Mouse (Mus musculus) hindbrain, embryonic 12.5 days (tissue): Measurements from ENCODE around the gene Men1. TPM values are rescaled to one million over a fixed set of nuclear protein-coding genes. Genes with fewer than 3 reads are reported as not detected.

Experiments
- ATAC-seq: fragments of 200-750 bp; cut with Nextera tagmentation; 2 replicates; pipeline ENCODE4 v1.8.0; 2017; ENCODE audit warnings: moderate TSS enrichment; ENCODE audit not compliant: low FRiP score
- H3K27ac ChIP-seq: fragments of 300-500 bp; sonication (generic); 2 replicates; pipeline ENCODE4 v1.5.1; 2016; ENCODE audit warnings: mild to moderate bottlenecking
- H3K27me3 ChIP-seq: fragments of 300-500 bp; sonication (generic); 2 replicates; pipeline ENCODE4 v1.6.1; 2016; ENCODE audit warnings: mild to moderate bottlenecking
- H3K36me3 ChIP-seq: fragments of 300-500 bp; sonication (generic); 2 replicates; pipeline ENCODE4 v1.6.1; 2016; ENCODE audit warnings: mild to moderate bottlenecking
- H3K4me1 ChIP-seq: fragments of 300-500 bp; sonication (generic); 2 replicates; pipeline ENCODE4 v1.6.1; 2016
- H3K4me2 ChIP-seq: fragments of 300-500 bp; sonication (generic); replicated peaks from 2 replicates; pipeline ENCODE4 v1.6.1; 2016; ENCODE audit warnings: mild to moderate bottlenecking
- H3K4me3 ChIP-seq: fragments of 300-500 bp; sonication (generic); 2 replicates; pipeline ENCODE4 v1.5.1; 2016; ENCODE audit warnings: mild to moderate bottlenecking
- H3K9ac ChIP-seq: fragments of 300-500 bp; sonication (generic); 2 replicates; pipeline ENCODE4 v1.6.1; 2016; ENCODE audit warnings: mild to moderate bottlenecking, moderate library complexity
- H3K9me3 ChIP-seq: fragments of 300-500 bp; sonication (generic); replicated peaks from 2 replicates; pipeline ENCODE4 v1.6.1; 2016; ENCODE audit warnings: mild to moderate bottlenecking
- WGBS: fragments of 180-500 bp; shearing (Covaris S2); methylation state at CpG from one replicate; pipeline ENCODE4 v1.1.7; 2016; 5-methylcytosine and 5-hydroxymethylcytosine counted together
- microRNA-seq: library from miRNA; unstranded; fragments of <30 nt; microRNA quantifications from one replicate; pipeline ENCODE4, GENCODE M21; 2017
- polyA plus RNA-seq: library from polyadenylated mRNA; unstranded; fragments of >200 nt; fragmentation: Nextera tagmentation; extraction: Ambion mirVana; gene quantifications from 2 replicates; pipeline ENCODE4 v1.2.1, GENCODE M21; 2016

The Men1 gene
- polyA plus RNA-seq, 1 experiment from 2014 or later = 95.8 TPM

DNA sequence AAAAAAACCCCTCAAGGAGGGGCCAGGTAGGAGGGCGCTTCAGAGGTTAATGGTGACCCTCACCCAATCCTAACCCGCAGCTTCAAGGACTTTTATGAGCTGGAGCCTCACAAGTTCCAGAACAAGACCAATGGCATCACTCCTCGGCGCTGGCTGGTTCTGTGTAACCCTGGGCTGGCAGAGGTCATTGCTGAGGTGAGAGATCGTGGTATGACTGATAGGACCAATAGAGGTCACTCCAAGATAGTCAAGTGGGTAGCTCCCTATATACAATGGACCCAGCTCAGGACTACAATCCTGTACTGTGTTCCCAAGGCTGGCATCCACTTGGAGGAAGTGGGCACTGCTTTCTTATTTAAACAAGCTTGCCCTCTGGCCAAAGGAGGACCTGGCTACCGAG is 55.5 kb downstream of the Men1 start:
- no peaks in the 10 kb centered on the region for H3K36me3 ChIP-seq
- H3K27ac ChIP-seq = no peak overlapping the region
- ATAC-seq = no peak
- H3K4me3 ChIP-seq = no peak overlapping the region
- H3K9ac ChIP-seq = no peak overlapping the region
- H3K9me3 ChIP-seq = no peaks in the 10 kb centered on the region
- H3K27me3 ChIP-seq = peaks cover 12% of the 10 kb centered on the region; the same call in 1 of the 2 replicates
- H3K4me1 ChIP-seq = peaks cover 7% of the 10 kb centered on the region
- WGBS = 54% methylated on average over 6 of the region's 6 CpGs
- H3K4me2 ChIP-seq = no peak overlapping the region

Small RNA genes within 50 kb of the gene (microRNA-seq; reads per million reads assigned to microRNA genes)
- gene Mir6989 = 0.81 reads per million

Other genes starting within 250 kb of the Men1 start
- 24.5 and 25.4 TPM in 2 replicates for gene Cdca5, start 250.0 kb upstream of the Men1 start, polyA plus RNA-seq
- 0.35 and 0.38 TPM in 2 replicates for gene AC131692.1, start 240.6 kb upstream of the Men1 start, polyA plus RNA-seq
- 0.54 and 0.70 TPM in 2 replicates for gene Naaladl1, start 229.2 kb upstream of the Men1 start, polyA plus RNA-seq
- 47.9 and 48.3 TPM in 2 replicates for gene Sac3d1, start 216.3 kb upstream of the Men1 start, polyA plus RNA-seq
- 33.2 and 33.4 TPM in 2 replicates for gene Snx15, start 206.7 kb upstream of the Men1 start, polyA plus RNA-seq
- gene Batf2, start 194.0 kb upstream of the Men1 start, polyA plus RNA-seq = 0.22 TPM in 1 of 2 replicates, not detected in the other
- 91.6 and 94.6 TPM in 2 replicates for gene Arl2, start 193.4 kb upstream of the Men1 start, polyA plus RNA-seq
- gene Majin, start 150.6 kb upstream of the Men1 start, polyA plus RNA-seq = not detected in 2 replicates
- 1.4 and 1.5 TPM in 2 replicates for gene Gpha2, start 108.6 kb upstream of the Men1 start, polyA plus RNA-seq
- gene Ppp2r5b, start 99.1 kb upstream of the Men1 start, polyA plus RNA-seq = 66.3 and 72.2 TPM in 2 replicates
- gene Atg2a, start 93.3 kb upstream of the Men1 start, polyA plus RNA-seq = 14.7 and 15.4 TPM in 2 replicates
- 90.8 and 92.7 TPM in 2 replicates for gene Ehd1, start 58.3 kb upstream of the Men1 start, polyA plus RNA-seq
- gene Cdc42bpg, start 28.5 kb upstream of the Men1 start, polyA plus RNA-seq = 0.48 and 0.61 TPM in 2 replicates
- 15.0 and 16.0 TPM in 2 replicates for gene Map4k2, start 6.2 kb downstream of the Men1 start, polyA plus RNA-seq
- gene Sf1, start 28.7 kb downstream of the Men1 start, polyA plus RNA-seq = 168 and 176 TPM in 2 replicates
- 1.8 and 3.9 TPM in 2 replicates for gene Pygm, start 49.4 kb downstream of the Men1 start, polyA plus RNA-seq
- gene Rasgrp2, start 64.4 kb downstream of the Men1 start, polyA plus RNA-seq = 20.0 and 23.0 TPM in 2 replicates
- gene Nrxn2, start 83.8 kb downstream of the Men1 start, polyA plus RNA-seq = 21.3 and 23.0 TPM in 2 replicates
- gene Slc22a12, start 208.1 kb downstream of the Men1 start, polyA plus RNA-seq = not detected in 2 replicates